Mouse (Mus musculus) C3H10T1/2 (cell line): ENCODE measurements around the gene Chmp1a. TPM values are rescaled to one million over a fixed set of nuclear protein-coding genes. Genes with fewer than 3 reads are reported as not detected.

Experiments
- polyA plus RNA-seq, 2 experiments: library from polyadenylated mRNA; unstranded; fragments of >200 nt; fragmentation: generic; extraction: Trizol; gene quantifications; one replicate each; pipeline ENCODE4 v1.2.1; 2012; ENCODE audit warnings: missing spikeins in 2 of 2

The Chmp1a gene
- polyA plus RNA-seq = 10 to 100 TPM; 76.4 to 98.0 TPM

DNA sequence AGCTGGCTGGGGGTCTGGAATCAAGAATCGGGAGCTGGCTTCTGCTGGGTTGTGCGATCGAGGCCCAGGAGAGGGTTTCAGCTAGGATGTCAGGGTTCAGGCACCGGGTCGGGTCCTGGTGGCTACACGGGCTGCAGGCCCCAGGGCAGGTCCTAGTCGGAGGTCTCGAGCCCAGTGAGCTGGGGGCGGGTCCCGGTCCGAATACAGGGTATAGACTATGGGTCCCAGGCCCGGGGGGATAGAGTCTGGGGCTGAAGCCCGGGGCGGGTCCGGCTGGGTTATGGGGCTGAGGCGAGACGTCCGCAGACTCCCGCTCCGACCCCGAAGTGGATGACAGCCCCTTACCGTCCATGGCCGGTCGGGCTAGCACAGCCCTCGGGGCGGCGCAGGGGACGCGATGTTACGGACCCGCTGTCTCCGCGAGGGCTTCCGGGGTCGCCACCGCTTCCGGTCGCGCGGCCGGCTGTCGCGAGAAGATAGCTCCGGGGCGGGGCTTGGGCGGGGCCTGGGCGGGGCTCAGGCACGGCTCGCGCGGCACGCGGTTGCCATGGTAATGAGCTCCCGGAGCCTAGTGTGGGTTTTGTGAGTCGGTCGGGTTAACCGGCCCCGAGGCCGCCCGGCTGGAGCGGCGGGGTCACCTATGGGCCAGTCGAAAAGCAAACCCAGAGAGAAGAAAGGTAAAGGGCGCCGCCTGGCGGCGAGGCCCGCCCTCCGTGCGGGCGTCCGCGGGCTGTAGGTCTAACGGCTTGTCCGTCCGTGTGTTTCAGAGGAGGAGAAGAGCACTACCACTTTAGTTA lies at the start of gene Chmp1a, which contains the start of gene Spata33:
TSS of gene Chmp1a (minus strand) at position 443 of the 797 bp plus-strand sequence.
TSS of gene Spata33 (plus strand) at position 512 of the 797 bp plus-strand sequence.

DNA sequence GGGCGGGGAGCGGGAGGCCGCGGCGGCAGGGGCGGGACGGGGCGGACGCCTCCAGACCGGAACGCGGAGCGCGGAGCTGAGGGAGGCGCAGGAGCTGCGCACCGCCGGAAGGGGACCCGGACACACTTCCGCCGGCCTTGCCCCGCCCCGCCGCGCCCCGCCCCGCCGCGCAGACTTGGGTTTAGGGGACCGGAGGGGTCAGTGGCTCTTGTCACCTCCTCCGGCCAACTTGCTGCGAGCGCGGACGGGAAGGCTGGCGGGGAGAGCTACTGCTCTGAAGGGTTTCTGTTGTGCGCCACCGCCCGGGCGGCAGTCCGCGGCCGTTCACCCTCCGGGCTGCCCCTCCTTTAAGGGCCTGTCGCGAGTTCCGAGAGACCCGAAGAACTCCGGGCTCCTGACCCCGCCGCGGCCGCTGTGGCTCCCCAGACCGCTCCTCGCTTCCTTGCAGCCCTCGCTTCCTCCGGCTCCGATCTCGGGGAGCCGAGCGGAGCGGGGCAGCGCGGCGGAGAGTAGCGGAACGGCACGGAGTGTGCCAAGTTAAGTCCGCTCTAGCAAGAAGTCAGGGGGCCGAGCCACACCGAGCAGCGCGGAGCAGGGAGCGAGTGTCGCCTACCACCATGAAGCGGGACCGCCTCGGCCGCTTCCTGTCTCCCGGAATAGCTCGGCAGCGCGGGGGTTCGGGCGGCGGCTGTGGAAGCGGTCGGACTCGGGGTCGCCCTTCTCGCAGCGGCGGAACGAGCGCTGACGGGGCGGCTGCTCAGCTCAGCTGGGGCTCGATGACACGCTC lies 41.7 kb upstream of the Chmp1a start, which contains the start of the genes Zfp276 and Vps9d1:
TSS of gene Zfp276 (plus strand) at position 97 of the 787 bp plus-strand sequence.
TSS of gene Vps9d1 (minus strand) at position 250 of the 787 bp plus-strand sequence.

DNA sequence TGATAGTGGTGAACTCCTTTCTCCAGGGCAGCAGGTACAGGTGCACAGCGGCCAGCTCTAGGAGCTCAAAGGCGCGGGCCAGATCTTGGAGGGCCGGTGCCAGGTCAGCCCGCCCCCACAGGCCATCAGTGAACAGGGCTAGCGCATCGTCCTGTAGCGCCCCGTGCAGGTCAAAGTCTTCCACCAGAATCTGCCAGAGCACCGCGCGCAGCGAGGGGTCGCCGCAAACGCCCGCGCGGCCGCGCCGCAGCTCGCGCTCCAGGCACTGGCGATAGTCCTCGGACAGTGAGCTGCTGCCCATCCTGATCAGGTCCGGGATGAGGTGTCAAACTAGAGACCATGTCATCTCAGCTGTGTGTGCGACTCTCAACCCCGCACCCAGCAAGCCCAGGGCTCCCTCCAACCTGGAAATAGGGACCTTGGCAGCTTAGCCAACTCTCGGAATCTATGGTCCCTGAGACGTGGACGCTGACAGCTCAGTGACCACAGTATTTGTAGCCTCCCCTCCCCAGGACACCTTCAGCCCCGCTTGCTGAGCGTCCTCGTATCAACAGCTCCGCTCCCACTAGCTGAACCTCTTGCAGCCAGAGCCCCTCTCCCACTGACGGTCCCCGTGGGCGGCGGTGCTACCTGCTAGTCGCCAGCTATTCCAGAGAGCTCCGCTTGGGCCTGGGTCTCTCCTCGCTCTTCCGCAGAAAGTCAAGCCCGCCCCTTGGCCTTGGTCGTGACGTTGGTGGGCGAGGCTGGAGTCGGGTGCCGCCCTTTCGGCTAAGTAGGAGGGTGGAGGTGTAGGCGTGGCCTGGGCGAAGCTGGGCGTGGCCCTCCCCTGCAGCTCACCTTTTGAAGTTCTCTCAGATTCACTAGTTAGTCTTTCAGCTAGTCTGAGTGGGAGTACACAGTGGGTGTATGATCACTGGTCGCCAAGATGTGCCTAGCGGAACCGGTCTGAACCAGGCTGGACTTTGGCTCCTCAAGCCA lies 23.2 kb upstream of the Chmp1a start, which contains the start of gene Spata2l:
TSS of gene Spata2l (minus strand) at position 714 of the 978 bp plus-strand sequence.

GRCm38 (mm10) chr8:123224278-123225266 lies 12.0 kb upstream of the Chmp1a start, which contains the start of gene Cdk10:
TSS of gene Cdk10 (plus strand) at chr8:123224842.

GRCm38 (mm10) chr8:123185566-123186409 lies 26.8 kb downstream of the Chmp1a start, which contains the start of gene Dpep1:
TSS of gene Dpep1 (plus strand) at chr8:123186242.

DNA sequence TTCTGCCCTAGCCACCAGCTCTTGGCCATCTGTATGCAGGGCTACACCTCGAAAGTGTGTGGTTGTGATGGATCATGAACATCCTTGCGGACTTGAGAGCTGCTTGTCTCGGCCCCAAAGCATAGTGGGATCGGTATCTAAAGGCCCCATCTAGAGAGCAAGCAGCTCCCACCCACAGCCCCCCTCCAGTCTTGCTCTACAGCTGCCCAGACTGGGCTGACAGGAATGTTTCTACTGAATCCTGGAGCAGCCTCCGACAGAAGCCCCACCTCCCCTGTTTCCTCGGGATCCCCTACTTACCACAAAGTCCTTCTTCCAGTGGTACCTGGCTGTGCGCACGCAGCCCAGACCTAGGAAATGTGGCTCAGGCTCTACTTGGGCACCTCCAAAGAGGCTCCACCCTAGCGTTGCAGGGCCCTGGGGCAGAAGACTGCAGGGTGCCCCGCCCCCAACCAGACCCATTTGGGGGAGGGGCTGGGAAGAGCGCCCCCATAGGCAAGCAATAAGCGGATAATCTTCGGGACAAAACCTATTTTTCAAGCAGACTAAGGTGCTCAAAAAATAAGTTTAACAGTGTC lies 54.6 kb downstream of the Chmp1a start, which contains the start of gene Sult5a1:
TSS of gene Sult5a1 (minus strand) at position 428 of the 578 bp plus-strand sequence.

Other genes with a start within 250 kb of the Chmp1a start
- gene Ankrd11, start 170.5 kb downstream of the Chmp1a start, polyA plus RNA-seq = 10 to 100 TPM in 1 of 2 experiments, 1 to 10 TPM in 1; 6.0 to 33.9 TPM
- gene Spg7, start 149.8 kb downstream of the Chmp1a start, polyA plus RNA-seq = 10 to 100 TPM; 28.8 to 58.1 TPM
- 1,000 to 10,000 TPM; 3,327 to 4,550 TPM for gene Rpl13, start 110.4 kb downstream of the Chmp1a start, polyA plus RNA-seq
- under 1 TPM in 1 of 2 experiments, not detected in 1; 0.01 TPM for gene Cpne7, start 95.4 kb downstream of the Chmp1a start, polyA plus RNA-seq
- under 1 TPM; 0.06 to 0.35 TPM for gene Sult5a1, start 54.4 kb downstream of the Chmp1a start, polyA plus RNA-seq
- gene Dpep1, start 26.5 kb downstream of the Chmp1a start, polyA plus RNA-seq = under 1 TPM; 0.11 to 0.68 TPM
- gene Spata33, start 69 bp upstream of the Chmp1a start, polyA plus RNA-seq = 1 to 10 TPM in 1 of 2 experiments, under 1 TPM in 1; 0.55 to 8.9 TPM
- gene Cdk10, start 12.1 kb upstream of the Chmp1a start, polyA plus RNA-seq = 10 to 100 TPM; 27.0 to 43.1 TPM
- 1 to 10 TPM; 1.1 to 4.4 TPM for gene Spata2l, start 23.5 kb upstream of the Chmp1a start, polyA plus RNA-seq
- gene Zfp276, start 41.4 kb upstream of the Chmp1a start, polyA plus RNA-seq = 10 to 100 TPM in 1 of 2 experiments, 1 to 10 TPM in 1; 2.3 to 15.3 TPM
- gene Vps9d1, start 41.6 kb upstream of the Chmp1a start, polyA plus RNA-seq = 10 to 100 TPM in 1 of 2 experiments, 1 to 10 TPM in 1; 4.7 to 17.9 TPM
- 10 to 100 TPM; 12.4 to 13.9 TPM for gene Fanca, start 105.8 kb upstream of the Chmp1a start, polyA plus RNA-seq
- 1 to 10 TPM; 3.2 to 7.7 TPM for gene Spire2, start 120.0 kb upstream of the Chmp1a start, polyA plus RNA-seq
- 100 to 1,000 TPM; 119 to 155 TPM for gene Tcf25, start 161.0 kb upstream of the Chmp1a start, polyA plus RNA-seq
- under 1 TPM; 0.01 to 0.02 TPM for gene Mc1r, start 194.3 kb upstream of the Chmp1a start, polyA plus RNA-seq
- 1 to 10 TPM; 3.2 to 9.8 TPM for gene Tubb3, start 198.7 kb upstream of the Chmp1a start, polyA plus RNA-seq
- 10 to 100 TPM; 18.9 to 32.1 TPM for gene Def8, start 210.8 kb upstream of the Chmp1a start, polyA plus RNA-seq